Comparison of ENCODE assay signal across 11 mouse cellular contexts in genomic region chr9:77352432-77353175, GRCm38 (mm10). TPM values are rescaled to one million over a fixed set of nuclear protein-coding genes. Genes with fewer than 3 reads are reported as not detected.
A peak's percentile ranks its signal among the peaks of the same experiment; 100 is the strongest.
DNase-seq lines count a peak whose midpoint lies in the region; ATAC-seq and TF ChIP-seq lines count a peak whose summit lies in the region.
"Had no signal": no experiment of that assay in that cellular context is flagged by ENCODE, and none has a peak within 500 bp of the region (broad histone marks: within the 10 kb centered on the region; RNA-seq: fewer than 3 reads in every experiment).

Gene Mlip, minus strand, starts transcription at chr9:77352969.

- no peak within 1 kb of the TSS for H3K27ac ChIP-seq in left cerebral cortex, adult 2 months
- H3K27ac ChIP-seq in liver, embryonic 11.5 days (ENCODE audit: low read depth, low read length) = no peak within 1 kb of the TSS

- WGBS in liver, embryonic 11.5 days = 64% methylated on average over 14 of the region's 14 CpGs

- no peak within 1 kb of the TSS for H3K4me2 ChIP-seq in liver, embryonic 11.5 days

- ATAC-seq in liver, embryonic 11.5 days (replicated peaks; ENCODE audit: low FRiP score) = no peak
- no peak for ATAC-seq in megakaryocyte-erythroid progenitor cell, adult 5-6 weeks (replicated peaks; ENCODE audit: low FRiP score, low TSS enrichment, poor library complexity, severe bottlenecking)
- ATAC-seq: forebrain, embryonic 14.5 days had no signal

- no peak for DNase-seq in left cerebral cortex, adult 2 months (ENCODE audit: extremely low spot score in 1 of 2, low spot score in 2 of 2)
- no peak for DNase-seq in left cerebral cortex, adult 9 months (ENCODE audit: low spot score in 2 of 2)
- DNase-seq in heart, adult 11 months = peak; percentile 95
- no peak for DNase-seq in heart, postnatal 25 days (ENCODE audit: low spot score)
- DNase-seq in mesoderm, embryonic 11.5 days (ENCODE audit: low read depth, low spot score) = peak; percentile 33
- DNase-seq in liver, embryonic 11.5 days (ENCODE audit: low spot score) = no peak
- no peak for DNase-seq in thymus, postnatal 10 days (ENCODE audit: low spot score in 2 of 2)
- DNase-seq: lung, postnatal 14 days had no signal

- no peaks in the 10 kb centered on the region for H3K4me1 ChIP-seq in liver, embryonic 11.5 days (replicated peaks; ENCODE audit: control insufficient read depth, insufficient read depth, low read length)

- no peak within 1 kb of the TSS for H3K4me3 ChIP-seq in left cerebral cortex, adult 2 months
- H3K4me3 ChIP-seq in liver, embryonic 11.5 days (ENCODE audit: low read depth, low read length) = no peak within 1 kb of the TSS

- no peak within 1 kb of the TSS for H3K9ac ChIP-seq in liver, embryonic 11.5 days (ENCODE audit: low read depth, low read length)

- H3K27me3 ChIP-seq in liver, embryonic 11.5 days (replicated peaks; ENCODE audit: control insufficient read depth, insufficient read depth, low read length) = no peaks in the 10 kb centered on the region
- H3K27me3 ChIP-seq: CH12.LX had no signal

- H3K9me3 ChIP-seq in liver, embryonic 11.5 days (ENCODE audit: control insufficient read depth, low read length) = no peaks in the 10 kb centered on the region

- no peak for TF ChIP-seq CTCF in left cerebral cortex, adult 2 months (IDR thresholded peaks at IDR 0.05)

- intact Hi-C loops in left cerebral cortex, adult 2 months (cut with DNase I) = no loop called here
- intact Hi-C loops in heart, postnatal 25 days (cut with DNase I) = no loop called here

- H3K36me3 ChIP-seq in liver, embryonic 11.5 days (ENCODE audit: control insufficient read depth, insufficient read depth, low read length) = no peaks in the 10 kb centered on the region

RNA-seq across cellular contexts. Expression of gene Mlip, which starts in this region (rescaled TPM):
- total RNA-seq in left cerebral cortex, adult 2 months (2021) = 100 to 1,000 TPM; 133 to 136 TPM
- total RNA-seq in heart, postnatal 25 days (2021) = 100 to 1,000 TPM; 134 to 142 TPM
- polyA plus RNA-seq in liver, embryonic 11.5 days (2014; fragmentation: Nextera tagmentation; extraction: Ambion mirVana) = 0.32 and 0.63 TPM in 2 replicates
- total RNA-seq in megakaryocyte-erythroid progenitor cell, adult 5-6 weeks (2014; fragmentation: Nextera tagmentation) = not detected in 2 replicates
- total RNA-seq in megakaryocyte-erythroid progenitor cell, adult 5-6 weeks (2017) = 0.38 TPM in 1 of 2 replicates, not detected in the other
- total RNA-seq: CH12.LX had no signal

Comparison
In these comparisons a context has a peak if more than half of its experiments do, and no peak if none do; other contexts are left out.
1. RNA of gene Mlip (total RNA-seq): 134 to 142 TPM in heart, postnatal 25 days and 133 to 136 TPM in left cerebral cortex, adult 2 months; 0.38 TPM in megakaryocyte-erythroid progenitor cell, adult 5-6 weeks; every median in the first group is over 10 times any median in the second.
2. DNase-seq: peak in heart, adult 11 months (single experiment) and mesoderm, embryonic 11.5 days (single experiment); none in left cerebral cortex, adult 2 months (0 of 2), left cerebral cortex, adult 9 months (0 of 2), heart, postnatal 25 days (single experiment), liver, embryonic 11.5 days (single experiment) and thymus, postnatal 10 days (0 of 2).